Mouse (Mus musculus) stomach, embryonic 15.5 days (tissue): ENCODE measurements around the gene Wnt11. TPM values are rescaled to one million over a fixed set of nuclear protein-coding genes. Genes with fewer than 3 reads are reported as not detected.

Experiments used
- ATAC-seq: fragments of 200-750 bp; cut with Nextera tagmentation; 2 replicates; pipeline ENCODE4 v1.8.0; 2017; ENCODE audit warnings: low read depth, moderate number of reproducible peaks, moderate TSS enrichment; ENCODE audit not compliant: insufficient read depth, low FRiP score
- H3K27ac ChIP-seq: fragments of 300-500 bp; sonication (generic); 2 replicates; pipeline ENCODE4 v1.5.1; 2015; ENCODE audit warnings: mild to moderate bottlenecking, inconsistent platforms
- H3K27me3 ChIP-seq: fragments of 300-500 bp; sonication (generic); replicated peaks from 2 replicates; pipeline ENCODE4 v1.6.1; 2015; ENCODE audit warnings: inconsistent platforms
- H3K36me3 ChIP-seq: fragments of 300-500 bp; sonication (generic); 2 replicates; pipeline ENCODE4 v1.6.1; 2015; ENCODE audit warnings: inconsistent platforms
- H3K4me1 ChIP-seq: fragments of 300-500 bp; sonication (generic); 2 replicates; pipeline ENCODE4 v1.6.1; 2015; ENCODE audit warnings: inconsistent platforms
- H3K4me2 ChIP-seq: fragments of 300-500 bp; sonication (generic); 2 replicates; pipeline ENCODE4 v1.6.1; 2015; ENCODE audit warnings: mild to moderate bottlenecking, inconsistent platforms
- H3K4me3 ChIP-seq: fragments of 300-500 bp; sonication (generic); replicated peaks from 2 replicates; pipeline ENCODE4 v1.5.1; 2015; ENCODE audit warnings: inconsistent platforms
- H3K9ac ChIP-seq: fragments of 300-500 bp; sonication (generic); 2 replicates; pipeline ENCODE4 v1.6.1; 2015; ENCODE audit warnings: inconsistent platforms
- H3K9me3 ChIP-seq: fragments of 300-500 bp; sonication (generic); 2 replicates; pipeline ENCODE4 v1.6.1; 2016; ENCODE audit warnings: inconsistent platforms
- WGBS: fragments of 180-500 bp; shearing (Covaris S2); methylation state at CpG from one replicate; pipeline ENCODE4 v1.1.7; 2015; 5-methylcytosine and 5-hydroxymethylcytosine counted together
- polyA plus RNA-seq: library from polyadenylated mRNA; unstranded; fragments of >200 nt; fragmentation: Nextera tagmentation; extraction: Ambion mirVana; gene quantifications from 2 replicates; pipeline ENCODE4 v1.2.1, GENCODE M21; 2015

Gene Wnt11
- polyA plus RNA-seq, 1 experiment from 2014 or later, result 5.5 TPM

- Histone ChIP-seq H3K9ac (no peak overlapping the region), H3K27me3 (no peaks in the 10 kb centered on the region), H3K9me3 (no peaks in the 10 kb centered on the region), H3K4me1 (peaks cover 26% of the 10 kb centered on the region), H3K27ac (peak overlapping the region; percentile 51), H3K36me3 (no peaks in the 10 kb centered on the region), H3K4me2 (no peak overlapping the region), H3K4me3 (no peak overlapping the region)
- peak; percentile 51 for ATAC-seq
- 16% methylated on average over 12 of the region's 12 CpGs for WGBS
These were observed 35.9 kb downstream of the Wnt11 start for GRCm38 (mm10) chr7:98870791-98871190.

- no peak overlapping the region for H3K4me3 ChIP-seq
- no peak overlapping the region for H3K27ac ChIP-seq
- H3K4me1 ChIP-seq, result peaks cover 29% of the 10 kb centered on the region
- H3K36me3 ChIP-seq, result no peaks in the 10 kb centered on the region
- no peaks in the 10 kb centered on the region for H3K9me3 ChIP-seq
- H3K4me2 ChIP-seq, result no peak overlapping the region
- no peak overlapping the region for H3K9ac ChIP-seq
- no peak for ATAC-seq
- 65% methylated on average over 12 of the region's 12 CpGs for WGBS
- no peaks in the 10 kb centered on the region for H3K27me3 ChIP-seq
These were observed 37.0 kb downstream of the Wnt11 start for GRCm38 (mm10) chr7:98871882-98872281.

- Histone ChIP-seq H3K4me2 (no peak overlapping the region), H3K27ac (no peak overlapping the region), H3K4me3 (no peak overlapping the region), H3K27me3 (no peaks in the 10 kb centered on the region), H3K9ac (no peak overlapping the region), H3K9me3 (no peaks in the 10 kb centered on the region), H3K36me3 (no peaks in the 10 kb centered on the region), H3K4me1 (peaks cover 20% of the 10 kb centered on the region)
- ATAC-seq, result no peak
- 92% methylated on average over 12 of the region's 12 CpGs for WGBS
These were observed 38.4 kb downstream of the Wnt11 start for GRCm38 (mm10) chr7:98873316-98873715.

- H3K27ac ChIP-seq, result no peak overlapping the region
- H3K36me3 ChIP-seq, result no peaks in the 10 kb centered on the region
- no peak overlapping the region for H3K9ac ChIP-seq
- no peak overlapping the region for H3K4me3 ChIP-seq
- ATAC-seq, result no peak
- 50% methylated on average over 6 of the region's 6 CpGs for WGBS
- peaks cover 20% of the 10 kb centered on the region for H3K4me1 ChIP-seq
- no peaks in the 10 kb centered on the region for H3K9me3 ChIP-seq
- no peak overlapping the region for H3K4me2 ChIP-seq
- H3K27me3 ChIP-seq, result no peaks in the 10 kb centered on the region
These were observed 39.6 kb downstream of the Wnt11 start for GRCm38 (mm10) chr7:98874411-98874951.

GRCm38 (mm10) chr7:98875390-98875990 is 40.6 kb downstream of the Wnt11 start:
- no peak for ATAC-seq
- Histone ChIP-seq H3K4me1 (peaks cover 14% of the 10 kb centered on the region; the same call in 1 of the 2 replicates), H3K36me3 (no peaks in the 10 kb centered on the region), H3K27ac (no peak overlapping the region), H3K9me3 (no peaks in the 10 kb centered on the region), H3K4me2 (no peak overlapping the region), H3K9ac (no peak overlapping the region), H3K4me3 (no peak overlapping the region), H3K27me3 (no peaks in the 10 kb centered on the region)
- WGBS, result 39% methylated on average over 13 of the region's 13 CpGs

GRCm38 (mm10) chr7:98876119-98876518 is 41.2 kb downstream of the Wnt11 start:
- H3K4me2 ChIP-seq, result no peak overlapping the region

GRCm38 (mm10) chr7:98879176-98879575 is 44.3 kb downstream of the Wnt11 start:
- Histone ChIP-seq H3K9ac (no peak overlapping the region), H3K4me3 (no peak overlapping the region), H3K4me2 (no peak overlapping the region), H3K9me3 (no peaks in the 10 kb centered on the region), H3K27me3 (no peaks in the 10 kb centered on the region), H3K27ac (no peak overlapping the region), H3K36me3 (no peaks in the 10 kb centered on the region), H3K4me1 (peaks cover 7% of the 10 kb centered on the region; the same call in 1 of the 2 replicates)
- no peak for ATAC-seq
- WGBS, result 71% methylated on average over 2 of the region's 2 CpGs

More at GRCm38 (mm10) chr7:98876119-98876518, 41.2 kb downstream of the Wnt11 start:
- no peaks in the 10 kb centered on the region for H3K36me3 ChIP-seq
- H3K27me3 ChIP-seq, result no peaks in the 10 kb centered on the region
- no peak overlapping the region for H3K27ac ChIP-seq
- H3K9ac ChIP-seq, result no peak overlapping the region
- H3K9me3 ChIP-seq, result no peaks in the 10 kb centered on the region
- H3K4me1 ChIP-seq, result peaks cover 8% of the 10 kb centered on the region; the same call in 1 of the 2 replicates
- 56% methylated on average over 13 of the region's 13 CpGs for WGBS
- no peak overlapping the region for H3K4me3 ChIP-seq
- ATAC-seq, result no peak

GRCm38 (mm10) chr7:98881887-98882286 is 47.0 kb downstream of the Wnt11 start:
- no peaks in the 10 kb centered on the region for H3K4me1 ChIP-seq
- no peaks in the 10 kb centered on the region for H3K27me3 ChIP-seq
- no peak for ATAC-seq
- H3K36me3 ChIP-seq, result no peaks in the 10 kb centered on the region
- H3K27ac ChIP-seq, result no peak overlapping the region
- WGBS, result 56% methylated on average over 4 of the region's 4 CpGs
- no peak overlapping the region for H3K9ac ChIP-seq
- no peak overlapping the region for H3K4me2 ChIP-seq
- no peak overlapping the region for H3K4me3 ChIP-seq
- H3K9me3 ChIP-seq, result no peaks in the 10 kb centered on the region

GRCm38 (mm10) chr7:98887811-98888261 is 52.9 kb downstream of the Wnt11 start:
- Histone ChIP-seq H3K4me3 (no peak overlapping the region), H3K4me1 (0 out of 2 replicates have a peak, but pooled peaks cover 2% of the 10 kb centered on the region), H3K9me3 (no peaks in the 10 kb centered on the region), H3K27me3 (no peaks in the 10 kb centered on the region), H3K27ac (no peak overlapping the region), H3K9ac (no peak overlapping the region), H3K36me3 (0 out of 2 replicates have a peak, but pooled peaks cover 7% of the 10 kb centered on the region), H3K4me2 (no peak overlapping the region)
- 59% methylated on average over 22 of the region's 22 CpGs for WGBS
- no peak for ATAC-seq

- no peaks in the 10 kb centered on the region for H3K27me3 ChIP-seq
- no peaks in the 10 kb centered on the region for H3K9me3 ChIP-seq
- H3K36me3 ChIP-seq, result 0 out of 2 replicates have a peak, but pooled peaks cover 7% of the 10 kb centered on the region
- H3K9ac ChIP-seq, result no peak overlapping the region
- no peak for ATAC-seq
- 0 out of 2 replicates have a peak, but pooled peaks cover 2% of the 10 kb centered on the region for H3K4me1 ChIP-seq
- WGBS, result 68% methylated on average over 5 of the region's 5 CpGs
- no peak overlapping the region for H3K4me2 ChIP-seq
- H3K4me3 ChIP-seq, result no peak overlapping the region
- no peak overlapping the region for H3K27ac ChIP-seq
These were observed 53.9 kb downstream of the Wnt11 start for GRCm38 (mm10) chr7:98888810-98889209.

- Histone ChIP-seq H3K4me2 (no peak overlapping the region), H3K36me3 (0 out of 2 replicates have a peak, but pooled peaks cover 7% of the 10 kb centered on the region), H3K9me3 (no peaks in the 10 kb centered on the region), H3K27ac (no peak overlapping the region), H3K4me1 (0 out of 2 replicates have a peak, but pooled peaks cover 2% of the 10 kb centered on the region), H3K4me3 (no peak overlapping the region), H3K27me3 (no peaks in the 10 kb centered on the region), H3K9ac (no peak overlapping the region)
- WGBS, result 72% methylated on average over 7 of the region's 7 CpGs
- no peak for ATAC-seq
These were observed 54.3 kb downstream of the Wnt11 start for GRCm38 (mm10) chr7:98889211-98889610.

- Histone ChIP-seq H3K4me3 (no peak overlapping the region), H3K4me1 (peaks cover 37% of the 10 kb centered on the region), H3K36me3 (0 out of 2 replicates have a peak, but pooled peaks cover under 1% of the 10 kb centered on the region), H3K9me3 (no peaks in the 10 kb centered on the region), H3K27ac (no peak overlapping the region), H3K9ac (no peak overlapping the region), H3K4me2 (no peak overlapping the region), H3K27me3 (no peaks in the 10 kb centered on the region)
- WGBS, result 80% methylated on average over 5 of the region's 5 CpGs
- no peak for ATAC-seq
These were observed 58.2 kb downstream of the Wnt11 start for GRCm38 (mm10) chr7:98893144-98893543.
